Mouse (Mus musculus): Measurements from ENCODE around the gene Tfpt.

GRCm38 (mm10) chr7:3608668-3609067, 21.1 kb downstream of the Tfpt start:
- TF ChIP-seq CTCF (IDR thresholded peaks at IDR 0.05; ENCODE audit: low read depth): no peak
- no peak for TF ChIP-seq EP300 (IDR thresholded peaks at IDR 0.05; ENCODE audit: low read depth)

Measured in liver, postnatal 0 days (tissue).